Mouse (Mus musculus) hindlimb bud, embryonic 11.5 days (tissue): ENCODE measurements around the gene Cabp2.
A peak's percentile ranks its signal among the peaks of the same experiment; 100 is the strongest.
"Not testable (repeated sequence)": the region's sequence is repeated elsewhere in the genome, so short reads cannot be mapped to it uniquely, and the experiment has no call there.

Experiments used
- DNase-seq: peaks from one replicate; pipeline ENCODE4 v3.0.0-alpha.2; 2012; ENCODE audit warnings: low read depth, low spot score; ENCODE audit errors: extremely low spot score

Gene Cabp2

DNA sequence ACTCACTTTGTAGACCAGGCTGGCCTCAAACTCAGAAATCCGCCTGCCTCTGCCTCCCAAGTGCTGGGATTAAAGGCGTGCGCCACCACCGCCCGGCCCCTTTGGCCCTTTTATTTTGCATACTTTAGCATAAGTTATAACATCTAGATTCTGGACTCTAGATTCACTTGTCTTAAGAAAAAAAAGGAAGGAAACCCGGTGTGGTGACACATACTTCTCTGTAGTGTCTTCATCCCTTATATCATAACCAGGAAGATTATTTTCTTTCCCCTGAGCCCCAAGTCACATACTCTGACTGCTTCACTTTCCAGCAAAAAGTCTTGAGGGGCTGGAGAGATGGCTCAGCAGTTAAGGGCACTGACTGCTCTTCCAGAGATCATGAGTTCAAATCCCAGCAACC is 40.5 kb downstream of the Cabp2 start:
- DNase-seq = not testable (repeated sequence)

DNA sequence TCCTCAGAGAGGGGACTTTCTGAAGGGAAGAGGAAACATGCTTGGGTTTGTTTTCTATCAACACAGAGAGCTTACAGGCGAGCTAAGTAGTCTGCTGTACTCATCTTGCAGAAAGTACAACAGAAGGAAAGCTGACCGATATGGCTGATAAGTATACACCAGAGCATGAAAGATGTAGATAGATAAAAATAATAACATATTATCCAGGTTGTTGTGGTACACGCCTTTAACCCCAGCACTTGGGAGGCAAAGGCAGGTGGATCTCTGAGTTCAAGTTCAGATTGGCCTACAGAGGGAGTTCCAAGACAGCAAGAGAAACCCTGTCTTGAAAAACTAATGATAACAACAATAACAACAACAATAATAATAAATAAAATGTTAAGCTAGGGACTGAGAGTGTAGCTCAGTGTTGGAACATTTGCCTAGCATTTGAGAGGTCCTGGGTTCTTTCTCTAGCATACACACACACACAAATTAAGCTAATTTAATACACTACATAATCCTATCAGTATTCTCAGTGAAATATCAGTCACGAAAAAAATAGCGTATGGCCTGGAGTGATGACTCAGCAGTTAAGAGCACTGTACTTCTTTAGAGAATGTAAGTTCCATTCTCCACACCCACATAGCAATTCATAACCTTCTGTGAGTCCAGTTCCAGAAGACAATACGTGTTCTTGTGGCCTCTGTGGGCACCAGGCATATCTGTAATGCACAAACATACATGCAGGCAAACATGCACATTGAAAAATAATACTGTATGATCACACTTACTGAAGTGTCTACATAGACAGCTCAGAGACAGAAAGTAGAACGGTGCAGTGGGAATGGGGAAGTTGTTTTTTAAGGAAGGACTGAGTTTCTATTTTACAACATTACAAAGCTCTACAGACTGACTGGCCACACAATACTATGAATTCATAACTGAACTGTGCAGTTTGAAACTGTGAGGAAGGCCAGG is 41.3 kb downstream of the Cabp2 start:
- no peak for DNase-seq

DNA sequence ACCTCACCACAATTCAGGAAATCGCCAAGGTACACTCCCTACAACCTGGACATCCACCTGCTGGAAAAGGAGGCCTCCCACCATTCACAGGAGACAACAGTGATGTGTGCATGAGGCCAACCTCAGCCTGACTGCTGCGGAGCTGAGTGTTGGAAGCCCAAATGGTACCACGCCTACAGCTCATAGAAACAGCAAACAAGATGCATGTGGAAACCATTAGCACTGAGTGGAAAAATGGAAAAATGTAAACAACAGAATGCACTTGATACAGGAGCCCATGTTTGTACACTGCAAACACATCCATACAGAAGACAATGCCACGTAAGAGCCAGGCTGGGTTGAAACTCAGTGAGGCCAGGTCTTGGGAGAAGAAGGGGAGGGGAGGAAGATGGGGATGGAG is 43.1 kb downstream of the Cabp2 start:
- no peak for DNase-seq

DNA sequence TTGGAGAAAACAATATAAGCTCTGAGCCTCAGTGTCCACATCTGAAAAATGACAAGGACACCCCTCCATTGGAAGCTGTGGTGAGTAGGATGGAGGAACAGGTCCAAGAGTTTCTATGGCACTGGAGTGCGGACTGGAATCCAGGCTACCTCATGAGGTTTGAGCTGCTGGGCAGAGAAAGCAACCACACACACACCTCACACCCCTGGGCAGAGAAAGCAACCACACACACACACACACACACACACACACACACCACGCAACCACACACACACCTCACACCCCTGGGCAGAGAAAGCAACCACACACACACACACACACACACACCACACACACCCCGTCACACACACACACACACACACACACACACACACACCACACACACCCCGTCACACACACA is 43.9 kb downstream of the Cabp2 start:
- not testable (repeated sequence) for DNase-seq

DNA sequence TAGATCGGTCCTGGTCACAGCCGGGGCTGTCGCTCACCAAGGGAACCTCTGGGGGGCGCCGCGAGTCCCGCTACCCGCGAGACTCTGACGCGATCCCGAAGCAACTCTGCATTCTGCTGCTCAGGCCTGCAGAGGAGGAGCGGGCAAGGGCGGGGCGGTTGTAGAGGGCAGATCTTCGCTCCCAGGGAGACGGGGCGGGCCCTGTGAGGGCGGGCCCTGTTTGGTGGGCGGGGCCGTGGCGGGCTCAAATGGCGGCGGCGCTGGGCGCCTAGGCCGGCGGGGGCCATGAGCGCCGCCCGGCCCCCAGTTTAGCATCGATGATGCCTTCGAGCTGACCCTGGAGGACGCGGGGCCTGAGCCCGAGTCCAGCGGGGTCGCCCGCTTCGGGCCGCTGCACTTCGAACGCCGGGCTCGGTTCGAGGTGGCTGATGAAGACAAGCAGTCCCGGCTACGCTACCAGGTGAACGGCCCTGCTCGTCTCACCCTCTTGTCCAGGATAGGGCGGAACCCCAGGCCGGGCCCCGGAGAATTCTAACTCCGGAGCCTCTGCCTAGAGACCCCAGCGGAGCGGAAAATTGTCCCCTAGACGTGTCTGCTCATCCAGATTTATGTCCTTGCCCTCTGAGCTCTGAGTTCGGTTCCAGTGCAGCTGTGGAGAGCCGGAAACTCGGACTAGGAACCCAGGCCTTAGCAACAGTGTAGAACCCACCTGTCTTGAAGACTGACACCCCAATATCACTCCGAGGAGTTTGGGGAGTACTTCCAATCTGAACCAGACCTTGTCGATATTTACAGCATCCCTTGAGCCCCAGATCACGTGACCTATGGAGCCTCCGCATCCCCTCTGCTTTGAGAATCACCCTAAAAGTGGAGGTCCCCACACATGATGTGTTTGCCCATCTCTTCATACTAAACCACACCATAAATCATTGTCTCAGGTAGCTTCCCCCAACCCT is 44.6 kb downstream of the Cabp2 start, which contains the start of gene Aip:
Gene Aip, minus strand, starts transcription at position 118 of the 956 bp plus-strand sequence.
- DNase-seq = peak; percentile 72

DNA sequence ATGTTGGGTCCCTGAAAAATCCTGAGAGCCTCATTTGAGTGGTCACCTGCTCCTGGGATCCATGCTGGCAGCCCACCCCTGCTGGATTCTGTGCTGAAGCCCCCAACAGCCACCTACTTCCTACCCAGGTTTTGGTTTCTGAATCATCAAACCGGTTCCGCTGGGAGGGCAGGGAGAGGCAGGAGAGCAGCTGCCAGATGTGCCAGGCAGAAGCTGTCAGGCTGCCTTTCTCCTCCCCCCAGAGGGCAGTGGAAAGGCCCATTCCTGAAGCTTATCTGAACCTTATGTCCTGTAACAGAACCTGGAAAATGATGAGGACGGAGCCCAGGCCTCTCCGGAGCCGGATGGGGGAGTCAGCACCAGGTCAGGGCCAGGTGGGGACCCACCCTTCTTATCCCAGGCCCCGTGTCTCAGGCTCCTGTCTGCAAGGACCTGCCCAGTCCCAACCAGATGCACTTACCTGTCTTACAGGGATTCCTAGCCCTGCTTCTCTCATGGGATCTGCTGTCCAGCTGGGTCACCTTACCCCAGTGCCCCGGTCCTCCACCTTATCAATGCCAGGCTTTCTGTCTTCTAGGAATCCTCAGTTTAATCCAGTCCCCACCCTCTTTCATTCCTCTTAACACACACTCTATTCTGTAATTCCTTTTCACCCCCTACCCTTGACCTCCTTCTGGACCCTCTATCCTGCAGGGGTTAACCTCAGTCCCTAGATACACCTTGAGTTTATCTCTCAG is 45.5 kb downstream of the Cabp2 start:
- no peak for DNase-seq

DNA sequence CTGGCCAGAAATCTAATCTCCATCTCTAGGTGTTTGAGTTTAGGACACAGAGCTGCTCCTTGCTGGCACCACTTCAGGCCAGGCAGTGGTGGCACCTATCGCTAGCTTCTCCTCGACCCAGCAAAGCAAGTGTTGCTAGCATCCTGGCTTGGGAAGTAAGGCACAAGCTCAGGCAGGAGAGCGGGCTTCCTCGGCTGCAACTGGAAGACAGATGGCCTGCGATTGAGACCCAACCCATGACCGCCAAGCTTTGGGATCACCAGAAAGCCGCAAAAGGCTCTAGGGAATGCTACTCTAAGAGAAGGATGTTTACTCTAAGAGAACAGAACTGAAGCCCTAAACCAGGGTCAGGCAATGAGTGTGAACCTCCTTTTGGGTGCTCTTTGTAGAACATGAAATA is 48.1 kb downstream of the Cabp2 start:
- no peak for DNase-seq

DNA sequence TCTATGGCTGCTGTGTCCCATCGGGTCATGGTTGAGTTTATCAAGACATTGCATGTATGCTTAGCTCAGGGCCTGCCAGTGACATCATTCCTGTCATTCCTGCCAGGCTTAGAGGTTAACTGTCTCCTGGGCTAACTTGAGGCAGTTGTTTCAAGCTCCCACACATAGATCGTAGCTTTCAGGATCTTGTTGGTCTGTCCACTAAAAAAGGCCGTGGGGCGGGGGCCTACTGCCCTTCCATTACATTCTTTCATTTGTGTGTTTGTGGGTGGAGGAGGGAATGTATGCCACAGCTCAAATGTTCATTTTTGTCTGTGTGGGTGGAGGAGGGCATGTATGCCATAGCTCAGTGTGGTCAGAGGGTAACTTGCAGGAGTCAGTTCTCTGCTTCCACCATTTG is 48.7 kb downstream of the Cabp2 start:
- no peak for DNase-seq

DNA sequence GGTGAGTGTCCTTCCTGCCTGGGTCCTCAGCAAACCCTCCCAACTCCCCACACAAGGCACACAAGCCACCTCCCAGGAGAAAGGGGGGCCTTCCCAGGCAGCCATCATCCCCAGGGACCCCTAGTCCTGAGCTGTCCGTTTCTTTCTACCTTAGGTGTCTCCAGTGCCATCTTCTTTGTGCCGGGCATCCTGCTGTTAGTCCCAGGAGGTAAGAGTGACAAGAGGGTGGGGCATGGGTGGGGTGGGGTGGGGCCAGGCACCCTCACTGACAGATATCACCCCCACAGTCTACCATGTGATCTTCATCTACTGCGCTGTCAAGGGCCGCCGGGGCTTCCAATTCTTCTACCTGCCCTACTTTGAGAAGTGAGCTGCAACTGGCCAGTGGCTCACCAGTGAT is 49.7 kb downstream of the Cabp2 start:
- no peak for DNase-seq

DNA sequence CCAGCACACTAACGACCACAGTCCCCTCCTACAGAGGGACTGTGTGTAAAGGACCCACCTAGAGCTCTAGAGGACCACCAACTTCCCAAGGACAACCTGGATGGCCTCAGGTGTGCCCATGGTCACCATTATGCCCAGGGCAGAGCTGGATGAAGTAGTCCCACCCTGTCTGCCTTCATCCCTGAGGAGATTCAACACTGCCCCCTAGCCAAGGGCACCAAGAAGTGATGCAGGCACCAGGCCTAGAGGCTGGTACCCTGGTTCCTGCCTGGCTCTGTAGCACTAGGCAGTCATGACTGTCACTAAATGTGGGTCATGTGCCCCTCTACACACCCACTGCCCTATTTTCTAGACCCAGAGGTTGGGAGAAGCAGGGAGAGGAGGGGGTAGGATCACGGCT is 50.4 kb downstream of the Cabp2 start:
- DNase-seq = no peak

DNA sequence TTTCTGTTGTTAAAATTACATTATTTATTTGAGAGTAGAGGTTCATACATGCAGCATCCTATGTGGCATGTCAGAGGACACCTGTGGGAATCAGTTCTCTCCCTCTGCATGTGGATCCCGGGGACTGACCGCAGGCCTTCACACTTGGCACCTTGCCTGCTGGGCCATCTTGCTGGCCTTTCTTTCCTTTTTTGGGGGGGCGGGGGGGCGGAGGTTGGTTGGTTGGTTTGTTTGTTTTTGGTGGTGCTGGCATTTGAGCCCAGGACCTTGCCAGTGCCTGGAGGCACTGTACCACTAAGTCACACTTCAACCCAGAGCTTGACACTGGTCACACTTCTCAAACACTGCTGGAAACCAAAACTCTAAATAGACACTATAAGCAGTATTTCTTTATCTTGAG is 53.0 kb downstream of the Cabp2 start:
- DNase-seq = no peak

DNA sequence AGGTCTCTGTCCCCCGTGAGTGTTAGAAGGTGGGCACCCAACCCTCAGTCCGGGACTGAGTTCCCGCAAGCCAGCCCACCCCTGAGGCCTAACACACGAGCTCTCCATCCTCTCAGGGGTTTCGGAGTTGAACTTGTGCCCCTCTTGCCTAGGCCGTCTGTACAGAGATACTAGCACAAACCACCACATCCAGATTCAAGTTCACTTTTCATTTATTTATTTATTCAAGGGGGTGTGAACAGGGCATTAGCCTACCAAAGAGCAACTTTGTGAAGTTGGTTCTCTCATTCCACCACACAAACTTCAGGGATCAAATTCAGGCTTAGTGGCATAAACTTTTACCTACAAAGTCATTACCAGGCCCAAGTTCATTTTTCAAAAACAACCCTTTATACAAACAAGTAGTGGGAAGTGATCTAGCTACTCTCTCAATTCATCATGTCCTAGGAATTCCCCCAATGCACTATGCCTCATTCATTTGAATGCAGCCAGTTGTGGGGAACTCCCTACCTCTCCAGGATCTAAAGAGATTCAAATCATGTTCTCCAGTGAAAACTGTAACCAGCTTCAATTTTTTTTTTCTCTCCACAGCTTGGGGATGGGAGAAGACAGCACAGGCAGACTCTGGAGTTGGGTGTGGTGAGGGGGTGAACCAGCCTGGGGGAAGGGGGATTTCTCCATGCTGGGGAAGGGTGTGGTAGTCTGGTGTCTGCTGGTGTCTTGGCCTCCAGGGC is 54.0 kb downstream of the Cabp2 start:
- not testable (repeated sequence) for DNase-seq

DNA sequence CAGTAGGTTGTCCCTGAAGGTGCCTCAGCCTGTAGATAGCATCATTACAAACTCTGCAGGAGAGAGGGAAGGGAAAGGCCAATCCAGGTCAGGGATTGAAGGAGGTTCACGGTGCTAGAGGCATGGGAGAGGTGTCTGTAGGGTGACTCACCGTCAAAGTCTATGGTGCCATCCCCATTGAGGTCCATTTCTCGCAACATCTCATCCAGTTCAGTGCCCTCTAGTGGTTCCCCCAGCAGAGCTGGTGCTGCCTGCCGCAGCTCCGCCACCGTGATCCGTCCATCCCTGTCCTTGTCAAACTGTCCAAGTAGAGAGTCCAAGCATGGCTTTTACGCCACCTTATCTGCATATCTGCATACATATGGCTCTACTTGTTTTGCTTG is 54.6 kb downstream of the Cabp2 start:
- not testable (repeated sequence) for DNase-seq

DNA sequence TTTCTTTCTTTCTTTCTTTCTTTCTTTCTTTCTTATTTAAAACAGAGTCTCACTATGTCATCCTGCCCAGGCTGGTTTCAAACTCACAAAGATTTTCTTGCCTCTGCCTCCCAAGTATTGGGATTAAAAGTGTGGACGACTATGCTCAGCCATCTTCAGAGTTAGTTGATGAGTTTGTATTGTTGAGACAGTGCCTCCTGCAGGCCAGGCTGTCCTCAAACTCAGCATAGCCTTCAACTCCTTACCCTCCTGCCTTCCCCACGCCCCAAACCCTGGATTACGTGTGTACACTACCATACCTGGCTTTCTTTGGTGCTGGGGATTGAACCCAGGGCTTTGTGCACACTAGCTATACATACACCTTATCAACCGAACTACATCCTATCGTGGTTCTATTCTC is 55.1 kb downstream of the Cabp2 start:
- DNase-seq = no peak
